Mouse (Mus musculus): ENCODE data around the gene Upk1b. TPM values are rescaled to one million over a fixed set of nuclear protein-coding genes. Genes with fewer than 3 reads are reported as not detected.
A peak's percentile ranks its signal among the peaks of the same experiment; 100 is the strongest.

The Upk1b gene
- polyA plus RNA-seq, 1 experiment from 2014 or later: 18.0 TPM

- Histone ChIP-seq H3K9ac (ENCODE audit: low read length) (no peak overlapping the region), H3K27me3 (ENCODE audit: control insufficient read depth, insufficient read depth, low read length) (no peaks in the 10 kb centered on the region), H3K9me3 (replicated peaks; ENCODE audit: control insufficient read depth, low read length) (no peaks in the 10 kb centered on the region), H3K27ac (ENCODE audit: low read length) (peak overlapping the region; percentile 52; the same call in 1 of the 2 replicates), H3K4me3 (ENCODE audit: low read length) (no peak overlapping the region), H3K4me1 (ENCODE audit: control insufficient read depth, insufficient read depth, low read length) (peaks cover 17% of the 10 kb centered on the region), H3K36me3 (ENCODE audit: control insufficient read depth, insufficient read depth) (peaks cover 6% of the 10 kb centered on the region), H3K4me2 (ENCODE audit: low read depth, low read length) (no peak overlapping the region)
- 92% methylated on average over 19 of the region's 19 CpGs for WGBS
- ATAC-seq (replicated peaks; ENCODE audit: extremely low read depth, insufficient read depth, low FRiP score): no peak
Observed at GRCm38 (mm10) chr16:38757626-38758025, 42.5 kb downstream of the Upk1b start.

DNA sequence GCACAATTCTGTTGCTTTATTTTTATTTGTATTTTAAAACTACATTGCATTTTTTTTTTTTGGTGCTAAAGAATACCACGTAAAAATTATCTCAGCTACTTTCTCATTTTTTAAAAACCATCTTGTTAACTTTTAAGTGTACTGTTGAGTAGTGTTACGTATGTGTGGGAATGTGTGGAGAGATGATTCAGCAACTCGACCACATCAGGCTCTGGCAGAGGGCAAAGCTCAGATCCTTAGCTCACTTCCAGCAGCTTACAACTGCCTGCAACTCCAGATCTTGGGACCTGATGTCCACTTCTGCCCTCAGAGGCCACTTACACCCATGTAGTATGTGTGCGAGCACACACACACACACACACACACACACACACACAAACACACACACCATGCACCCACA is 43.6 kb downstream of the Upk1b start:
- no peak for ATAC-seq (replicated peaks; ENCODE audit: extremely low read depth, insufficient read depth, low FRiP score)
- Histone ChIP-seq H3K9me3 (replicated peaks; ENCODE audit: control insufficient read depth, low read length) (no peaks in the 10 kb centered on the region), H3K27me3 (ENCODE audit: control insufficient read depth, insufficient read depth, low read length) (no peaks in the 10 kb centered on the region), H3K36me3 (ENCODE audit: control insufficient read depth, insufficient read depth) (peaks cover 6% of the 10 kb centered on the region), H3K4me2 (ENCODE audit: low read depth, low read length) (no peak overlapping the region), H3K9ac (ENCODE audit: low read length) (no peak overlapping the region), H3K4me1 (ENCODE audit: control insufficient read depth, insufficient read depth, low read length) (peaks cover 14% of the 10 kb centered on the region), H3K4me3 (ENCODE audit: low read length) (no peak overlapping the region), H3K27ac (ENCODE audit: low read length) (peak overlapping the region; percentile 63; the same call in 1 of the 2 replicates)
- 56% methylated on average over 4 of the region's 4 CpGs for WGBS

- Histone ChIP-seq H3K4me1 (ENCODE audit: control insufficient read depth, insufficient read depth, low read length) (peaks cover 9% of the 10 kb centered on the region), H3K9me3 (replicated peaks; ENCODE audit: control insufficient read depth, low read length) (no peaks in the 10 kb centered on the region), H3K4me2 (ENCODE audit: low read depth, low read length) (no peak overlapping the region), H3K27ac (ENCODE audit: low read length) (peak overlapping the region; percentile 72), H3K36me3 (ENCODE audit: control insufficient read depth, insufficient read depth) (peaks cover 6% of the 10 kb centered on the region), H3K27me3 (ENCODE audit: control insufficient read depth, insufficient read depth, low read length) (no peaks in the 10 kb centered on the region), H3K4me3 (ENCODE audit: low read length) (no peak overlapping the region), H3K9ac (ENCODE audit: low read length) (no peak overlapping the region)
- WGBS: 29% methylated on average over 5 of the region's 5 CpGs
- ATAC-seq (replicated peaks; ENCODE audit: extremely low read depth, insufficient read depth, low FRiP score): no peak
Observed at GRCm38 (mm10) chr16:38756177-38756503, 44.0 kb downstream of the Upk1b start.

- H3K4me2 ChIP-seq (ENCODE audit: low read depth, low read length): no peak overlapping the region
- H3K4me1 ChIP-seq (ENCODE audit: control insufficient read depth, insufficient read depth, low read length): peaks cover 9% of the 10 kb centered on the region; the same call in 1 of the 2 replicates
- WGBS: 48% methylated on average over 7 of the region's 7 CpGs
- no peak for ATAC-seq (replicated peaks; ENCODE audit: extremely low read depth, insufficient read depth, low FRiP score)
- peaks cover 6% of the 10 kb centered on the region for H3K36me3 ChIP-seq (ENCODE audit: control insufficient read depth, insufficient read depth)
- H3K27me3 ChIP-seq (ENCODE audit: control insufficient read depth, insufficient read depth, low read length): no peaks in the 10 kb centered on the region
- no peaks in the 10 kb centered on the region for H3K9me3 ChIP-seq (replicated peaks; ENCODE audit: control insufficient read depth, low read length)
- no peak overlapping the region for H3K4me3 ChIP-seq (ENCODE audit: low read length)
- no peak overlapping the region for H3K9ac ChIP-seq (ENCODE audit: low read length)
- H3K27ac ChIP-seq (ENCODE audit: low read length): peak overlapping the region; percentile 72
Observed at GRCm38 (mm10) chr16:38755452-38756176, 44.5 kb downstream of the Upk1b start.

- 50% methylated on average over 11 of the region's 11 CpGs for WGBS
- Histone ChIP-seq H3K4me1 (ENCODE audit: control insufficient read depth, insufficient read depth, low read length) (peaks cover 9% of the 10 kb centered on the region; the same call in 1 of the 2 replicates), H3K9me3 (replicated peaks; ENCODE audit: control insufficient read depth, low read length) (no peaks in the 10 kb centered on the region), H3K27me3 (ENCODE audit: control insufficient read depth, insufficient read depth, low read length) (no peaks in the 10 kb centered on the region), H3K4me2 (ENCODE audit: low read depth, low read length) (peak overlapping the region; percentile 5; the same call in 1 of the 2 replicates), H3K9ac (ENCODE audit: low read length) (no peak overlapping the region), H3K36me3 (ENCODE audit: control insufficient read depth, insufficient read depth) (peaks cover 6% of the 10 kb centered on the region), H3K4me3 (ENCODE audit: low read length) (no peak overlapping the region), H3K27ac (ENCODE audit: low read length) (no peak overlapping the region)
- peak; percentile 64 for ATAC-seq (replicated peaks; ENCODE audit: extremely low read depth, insufficient read depth, low FRiP score)
Observed at GRCm38 (mm10) chr16:38753631-38754030, 46.5 kb downstream of the Upk1b start.

- Histone ChIP-seq H3K36me3 (ENCODE audit: control insufficient read depth, insufficient read depth) (no peaks in the 10 kb centered on the region; the same call in 1 of the 2 replicates), H3K4me2 (ENCODE audit: low read depth, low read length) (no peak overlapping the region), H3K4me1 (ENCODE audit: control insufficient read depth, insufficient read depth, low read length) (peaks cover 6% of the 10 kb centered on the region; the same call in 1 of the 2 replicates), H3K4me3 (ENCODE audit: low read length) (no peak overlapping the region), H3K9ac (ENCODE audit: low read length) (no peak overlapping the region), H3K27ac (ENCODE audit: low read length) (no peak overlapping the region), H3K9me3 (replicated peaks; ENCODE audit: control insufficient read depth, low read length) (no peaks in the 10 kb centered on the region), H3K27me3 (ENCODE audit: control insufficient read depth, insufficient read depth, low read length) (no peaks in the 10 kb centered on the region)
- 68% methylated on average over 6 of the region's 6 CpGs for WGBS
- ATAC-seq (replicated peaks; ENCODE audit: extremely low read depth, insufficient read depth, low FRiP score): no peak
Observed at GRCm38 (mm10) chr16:38750803-38751202, 49.3 kb downstream of the Upk1b start.

DNA sequence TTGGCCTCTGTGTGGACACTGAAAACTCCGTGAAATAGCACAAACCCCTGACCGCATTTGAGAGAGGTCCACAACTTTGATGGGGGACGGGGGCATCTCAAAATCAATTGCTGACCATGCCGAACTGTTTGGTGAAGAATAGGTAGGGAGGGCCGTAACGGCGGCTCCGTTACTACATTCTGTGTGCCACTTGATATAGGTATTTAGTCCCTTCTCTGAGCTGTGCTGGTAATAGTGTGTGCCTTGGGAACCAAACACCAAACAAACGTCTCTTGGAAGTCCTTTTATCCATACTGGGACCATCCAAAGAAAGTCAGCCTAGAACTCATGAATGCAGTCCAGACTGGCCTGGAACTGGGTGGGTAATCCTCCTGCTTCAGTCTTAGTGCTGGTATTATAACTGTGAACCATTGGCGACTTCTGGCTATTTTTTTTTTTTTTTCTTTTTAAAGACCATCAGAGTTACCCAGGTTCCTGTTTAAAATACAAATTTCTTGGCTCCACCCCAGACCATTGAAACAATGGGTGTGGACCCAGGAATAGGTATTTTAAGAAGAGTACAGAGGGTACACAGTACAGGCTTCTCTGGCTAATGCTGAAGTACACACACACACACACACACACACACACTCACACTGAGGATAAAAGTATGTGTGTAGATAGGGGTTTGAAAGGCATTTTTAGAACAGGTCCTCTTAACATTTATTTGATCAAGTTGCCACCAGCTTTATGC is 56.0 kb downstream of the Upk1b start:
- H3K36me3 ChIP-seq (ENCODE audit: control insufficient read depth, insufficient read depth): no peaks in the 10 kb centered on the region
- no peak overlapping the region for H3K27ac ChIP-seq (ENCODE audit: low read length)
- H3K4me3 ChIP-seq (ENCODE audit: low read length): no peak overlapping the region
- no peak for ATAC-seq (replicated peaks; ENCODE audit: extremely low read depth, insufficient read depth, low FRiP score)
- no peak overlapping the region for H3K9ac ChIP-seq (ENCODE audit: low read length)
- H3K9me3 ChIP-seq (replicated peaks; ENCODE audit: control insufficient read depth, low read length): no peaks in the 10 kb centered on the region
- no peak overlapping the region for H3K4me2 ChIP-seq (ENCODE audit: low read depth, low read length)
- H3K4me1 ChIP-seq (ENCODE audit: control insufficient read depth, insufficient read depth, low read length): peaks cover 7% of the 10 kb centered on the region
- H3K27me3 ChIP-seq (ENCODE audit: control insufficient read depth, insufficient read depth, low read length): no peaks in the 10 kb centered on the region
- WGBS: 84% methylated on average over 10 of the region's 10 CpGs

DNA sequence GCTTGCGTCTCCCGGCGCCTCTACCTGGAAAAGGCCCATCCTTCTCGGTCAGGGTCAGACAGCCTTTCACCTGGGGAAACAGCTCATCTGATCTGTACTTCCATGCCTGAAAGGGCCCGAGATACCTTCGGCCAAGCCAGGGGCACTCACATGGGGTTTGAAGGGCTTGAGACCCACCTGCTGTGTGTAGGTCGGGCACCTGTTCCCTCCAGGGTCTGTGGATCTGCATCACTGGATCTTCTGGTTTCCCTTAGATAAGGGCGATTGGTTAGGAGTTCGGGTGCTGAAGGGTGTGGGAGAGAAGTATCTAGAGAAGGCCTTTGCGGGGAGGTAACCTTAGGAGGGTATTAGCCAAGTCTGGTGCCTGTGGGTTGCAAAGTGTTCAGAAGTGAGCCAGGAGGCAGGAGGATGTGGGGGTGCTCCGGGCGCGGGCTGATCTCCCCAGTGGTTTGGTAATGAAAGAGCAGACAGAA is 57.4 kb downstream of the Upk1b start:
- WGBS: under 1% methylated on average over 13 of the region's 13 CpGs
- Histone ChIP-seq H3K4me1 (ENCODE audit: control insufficient read depth, insufficient read depth, low read length) (peaks cover 7% of the 10 kb centered on the region), H3K9ac (ENCODE audit: low read length) (peak overlapping the region; percentile 75), H3K27ac (ENCODE audit: low read length) (peak overlapping the region; percentile 55), H3K4me3 (ENCODE audit: low read length) (peak overlapping the region; percentile 69), H3K9me3 (replicated peaks; ENCODE audit: control insufficient read depth, low read length) (no peaks in the 10 kb centered on the region), H3K36me3 (ENCODE audit: control insufficient read depth, insufficient read depth) (no peaks in the 10 kb centered on the region), H3K4me2 (ENCODE audit: low read depth, low read length) (peak overlapping the region; percentile 83), H3K27me3 (ENCODE audit: control insufficient read depth, insufficient read depth, low read length) (no peaks in the 10 kb centered on the region)
- ATAC-seq (replicated peaks; ENCODE audit: extremely low read depth, insufficient read depth, low FRiP score): peak; percentile 31

GRCm38 (mm10) chr16:38742113-38742658 is 57.9 kb downstream of the Upk1b start, which contains the start of gene B4galt4:
Gene B4galt4, plus strand, starts transcription at chr16:38742264.
- peaks cover 7% of the 10 kb centered on the region for H3K4me1 ChIP-seq (ENCODE audit: control insufficient read depth, insufficient read depth, low read length)
- H3K9me3 ChIP-seq (replicated peaks; ENCODE audit: control insufficient read depth, low read length): no peaks in the 10 kb centered on the region
- H3K27ac ChIP-seq (ENCODE audit: low read length): peak within 1 kb of the TSS; percentile 55
- peak within 1 kb of the TSS; percentile 75 for H3K9ac ChIP-seq (ENCODE audit: low read length)
- peak within 1 kb of the TSS; percentile 83 for H3K4me2 ChIP-seq (ENCODE audit: low read depth, low read length)
- no peaks in the 10 kb centered on the region for H3K36me3 ChIP-seq (ENCODE audit: control insufficient read depth, insufficient read depth)
- H3K27me3 ChIP-seq (ENCODE audit: control insufficient read depth, insufficient read depth, low read length): no peaks in the 10 kb centered on the region
- H3K4me3 ChIP-seq (ENCODE audit: low read length): peak within 1 kb of the TSS; percentile 69
- peak; percentile 96 for ATAC-seq (replicated peaks; ENCODE audit: extremely low read depth, insufficient read depth, low FRiP score)
- under 1% methylated on average over 54 of the region's 69 CpGs for WGBS
